ENCODE assay signal across 9 mouse cellular contexts in genomic region chr9:71166871-71167465, GRCm38 (mm10). TPM values are rescaled to one million over a fixed set of nuclear protein-coding genes. Genes with fewer than 3 reads are reported as not detected.
A peak's percentile ranks its signal among the peaks of the same experiment; 100 is the strongest.
DNase-seq lines count a peak whose midpoint lies in the region; ATAC-seq lines count a peak whose summit lies in the region.
"Had no signal": no experiment of that assay in that cellular context is flagged by ENCODE, and none has a peak within 500 bp of the region (broad histone marks: within the 10 kb centered on the region; RNA-seq: fewer than 3 reads in every experiment).

No protein-coding gene starts in this region.

- no peaks in the 10 kb centered on the region for H3K9me3 ChIP-seq in hindbrain, embryonic 16.5 days (ENCODE audit: control insufficient read depth, low read length)
- no peaks in the 10 kb centered on the region for H3K9me3 ChIP-seq in hindbrain, embryonic 10.5 days

- no peak overlapping the region for H3K4me3 ChIP-seq in hindbrain, embryonic 16.5 days (ENCODE audit: low read length)
- H3K4me3 ChIP-seq in hindbrain, embryonic 10.5 days = no peak overlapping the region

- no peaks in the 10 kb centered on the region for H3K36me3 ChIP-seq in hindbrain, embryonic 16.5 days (ENCODE audit: control insufficient read depth, insufficient read depth, low read length)
- no peaks in the 10 kb centered on the region for H3K36me3 ChIP-seq in hindbrain, embryonic 10.5 days

- H3K4me1 ChIP-seq in hindbrain, embryonic 16.5 days (ENCODE audit: control insufficient read depth, insufficient read depth, low read depth, low read length) = no peaks in the 10 kb centered on the region
- H3K4me1 ChIP-seq in hindbrain, embryonic 10.5 days (replicated peaks) = peaks cover 3% of the 10 kb centered on the region; the same call in 1 of the 2 replicates

- H3K4me2 ChIP-seq in hindbrain, embryonic 16.5 days (ENCODE audit: low read length) = no peak overlapping the region

- H3K27ac ChIP-seq in hindbrain, embryonic 16.5 days (ENCODE audit: low read depth, low read length) = peak overlapping the region; percentile 67
- H3K27ac ChIP-seq in hindbrain, embryonic 10.5 days = no peak overlapping the region

- 45% methylated on average over 5 of the region's 5 CpGs for WGBS in hindbrain, embryonic 16.5 days
- 79% methylated on average over 5 of the region's 5 CpGs for WGBS in hindbrain, embryonic 10.5 days

- H3K9ac ChIP-seq in hindbrain, embryonic 16.5 days (ENCODE audit: low read depth, low read length) = no peak overlapping the region

- DNase-seq in hindbrain, embryonic 10.5 days (ENCODE audit: low spot score) = no peak
- DNase-seq in adrenal gland, postnatal 10 days = peak; percentile 51
- DNase-seq in c-Kit-positive CD71-positive TER-119-positive erythroid progenitor cells, embryonic 14.5 days (ENCODE audit: low spot score) = no peak
- DNase-seq in frontal cortex, postnatal 10 days (ENCODE audit: low spot score in 2 of 2) = no peak
- no peak for DNase-seq in thymus, postnatal 0 days (ENCODE audit: low spot score)

- H3K27me3 ChIP-seq in hindbrain, embryonic 16.5 days (replicated peaks; ENCODE audit: control insufficient read depth, insufficient read depth, low read length) = no peaks in the 10 kb centered on the region
- no peaks in the 10 kb centered on the region for H3K27me3 ChIP-seq in hindbrain, embryonic 10.5 days (ENCODE audit: insufficient read depth, poor library complexity, severe bottlenecking)

- ATAC-seq in hindbrain, embryonic 16.5 days = no peak
- ATAC-seq in hematopoietic stem cell, adult 5-6 weeks (replicated peaks in 1 of 2; ENCODE audit: insufficient read depth in 1 of 2, low FRiP score in 2 of 2, low TSS enrichment in 1 of 2, low read depth in 1 of 2, poor library complexity in 2 of 2, severe bottlenecking in 2 of 2) = peak; percentile 61 to 72
- peak; percentile 49 for ATAC-seq in megakaryocyte progenitor cell, adult 5-6 weeks (replicated peaks; ENCODE audit: poor library complexity)

RNA-seq across cellular contexts. Expression of gene Aqp9, which starts 1.5 kb away (rescaled TPM):
- polyA plus RNA-seq in hindbrain, embryonic 16.5 days (2015; fragmentation: Nextera tagmentation; extraction: Ambion mirVana) = 1.3 and 1.9 TPM in 2 replicates
- polyA plus RNA-seq in hindbrain, embryonic 10.5 days (2016; fragmentation: Nextera tagmentation; extraction: Ambion mirVana) = 0.10 TPM in 1 of 2 replicates, not detected in the other
- 10 to 100 TPM; 17.2 to 35.8 TPM for total RNA-seq in adrenal gland, postnatal 10 days (2021)
- total RNA-seq in hematopoietic stem cell, adult 5-6 weeks (2017) = 24.3 and 25.1 TPM in 2 replicates
- total RNA-seq in megakaryocyte progenitor cell, adult 5-6 weeks (2015) = 3.2 and 6.5 TPM in 2 replicates
- total RNA-seq in megakaryocyte progenitor cell, adult 5-6 weeks (2017) = 4.9 and 8.6 TPM in 2 replicates
- polyA plus RNA-seq in thymus, postnatal 0 days (2015; fragmentation: Nextera tagmentation; extraction: Ambion mirVana) = 1.2 and 1.3 TPM in 2 replicates
- polyA plus RNA-seq: limb, embryonic 11.5 days had no signal

RNA-seq across cellular contexts. Expression of gene Aldh1a2, which starts 48.6 kb away (rescaled TPM):
- 27.3 and 34.0 TPM in 2 replicates for polyA plus RNA-seq in hindbrain, embryonic 16.5 days (2015; fragmentation: Nextera tagmentation; extraction: Ambion mirVana)
- 0.80 and 5.7 TPM in 2 replicates for polyA plus RNA-seq in hindbrain, embryonic 10.5 days (2016; fragmentation: Nextera tagmentation; extraction: Ambion mirVana)
- total RNA-seq in adrenal gland, postnatal 10 days (2021) = 10 to 100 TPM; 29.3 to 35.4 TPM
- total RNA-seq in hematopoietic stem cell, adult 5-6 weeks (2017) = 1.2 TPM in 1 of 2 replicates, not detected in the other
- total RNA-seq in megakaryocyte progenitor cell, adult 5-6 weeks (2015) = 0.10 TPM in 1 of 2 replicates, not detected in the other
- total RNA-seq in megakaryocyte progenitor cell, adult 5-6 weeks (2017) = not detected in 2 replicates
- 0.81 and 1.1 TPM in 2 replicates for polyA plus RNA-seq in thymus, postnatal 0 days (2015; fragmentation: Nextera tagmentation; extraction: Ambion mirVana)

Comparison
In these comparisons a context has a peak if more than half of its experiments do, and no peak if none do; other contexts are left out.
1. RNA of gene Aldh1a2, which starts 48.6 kb away (total RNA-seq): 29.3 to 35.4 TPM in adrenal gland, postnatal 10 days; 1.2 TPM in hematopoietic stem cell, adult 5-6 weeks and 0.10 TPM in megakaryocyte progenitor cell, adult 5-6 weeks; every median in the first group is over 10 times any median in the second.